Mouse (Mus musculus) heart, adult 9 months (tissue): ENCODE measurements around the gene Slc18b1.

Experiments used
- DNase-seq, 2 experiments: peaks; one replicate each; pipeline ENCODE4 v3.0.0; 2022; ENCODE audit warnings: low spot score in 2 of 2

The Slc18b1 gene

DNA sequence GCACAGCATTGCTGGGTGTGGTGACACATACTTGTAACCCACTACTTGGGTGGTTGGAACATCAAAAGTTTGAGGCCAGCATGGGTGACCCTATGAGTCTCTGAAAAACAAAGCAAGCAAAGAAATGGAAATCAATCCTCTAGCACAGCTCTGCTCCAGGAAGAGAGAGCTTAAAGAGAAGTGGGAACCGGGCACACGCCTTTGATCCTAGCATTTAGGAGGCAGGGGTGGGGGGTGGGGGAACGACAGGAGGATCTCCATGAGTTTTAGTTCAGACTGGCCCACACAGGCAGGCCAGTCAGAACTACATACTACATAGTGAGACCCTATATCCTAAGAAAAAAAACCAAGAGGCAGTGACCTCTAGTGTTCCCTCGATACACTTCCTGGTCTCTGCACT, 9.4 kb downstream of the Slc18b1 start:
- DNase-seq = no peak

- DNase-seq = peak in 1 of 2 experiments; percentile 41
These were observed 15.1 kb downstream of the Slc18b1 start for GRCm38 (mm10) chr10:23811635-23812437.

DNA sequence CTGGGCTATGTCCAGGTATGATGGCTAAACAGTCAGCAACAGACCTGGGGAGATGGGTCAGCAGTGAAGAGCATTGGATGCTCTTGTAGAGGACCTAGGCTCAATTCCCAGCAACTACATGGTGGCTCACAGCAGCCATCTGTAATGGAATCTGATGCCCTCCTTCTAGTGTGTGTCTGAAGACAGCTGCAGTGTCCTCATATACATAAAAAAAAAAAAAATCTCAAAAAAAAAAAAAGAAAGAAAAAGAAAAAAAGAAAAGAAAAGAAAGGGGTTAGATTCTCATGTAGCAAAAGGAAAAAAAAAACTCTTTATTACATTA, 15.6 kb downstream of the Slc18b1 start:
- no peak for DNase-seq

DNA sequence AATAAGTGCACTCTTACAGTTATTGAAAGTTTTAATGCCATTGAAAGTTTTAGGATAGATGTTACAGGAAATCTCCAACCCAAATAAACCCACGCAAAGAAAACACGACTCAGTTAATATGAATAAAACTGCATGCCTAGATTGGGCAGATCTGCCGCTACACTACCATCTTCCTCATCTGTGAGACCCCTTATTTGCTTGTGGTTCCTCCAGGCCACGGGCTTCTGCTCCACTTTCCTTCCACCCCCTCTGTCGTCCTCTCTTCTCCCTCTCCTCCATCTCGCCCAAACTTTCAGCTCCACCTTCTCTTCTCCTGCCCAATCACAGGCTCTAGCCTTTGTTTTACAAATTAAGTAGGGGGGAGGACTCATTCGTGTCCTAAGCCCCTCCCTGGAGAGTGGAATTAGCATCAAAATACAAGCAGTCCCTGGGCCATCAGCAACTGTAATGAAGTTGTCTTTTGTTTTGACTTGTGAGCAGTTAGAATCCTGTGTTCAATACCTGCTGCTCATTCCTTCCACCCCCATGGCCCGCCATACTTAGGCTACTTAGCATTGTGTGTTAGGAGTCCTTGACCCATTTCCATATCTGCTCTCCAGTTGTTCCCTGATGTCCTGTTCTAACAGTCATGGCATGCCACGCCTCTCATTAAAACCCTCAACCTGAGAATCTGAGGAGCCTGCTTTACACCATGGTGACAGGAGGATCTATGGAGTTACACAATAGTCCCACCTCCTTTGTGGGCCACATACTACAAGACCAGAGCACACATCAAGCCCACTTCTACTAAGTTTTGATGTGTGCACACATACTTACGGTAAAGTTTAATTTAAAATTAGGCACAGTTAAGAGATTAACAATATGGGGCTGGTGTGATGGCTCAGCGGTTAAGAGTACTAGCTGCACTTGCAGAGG, 16.3 kb downstream of the Slc18b1 start:
- DNase-seq = no peak

DNA sequence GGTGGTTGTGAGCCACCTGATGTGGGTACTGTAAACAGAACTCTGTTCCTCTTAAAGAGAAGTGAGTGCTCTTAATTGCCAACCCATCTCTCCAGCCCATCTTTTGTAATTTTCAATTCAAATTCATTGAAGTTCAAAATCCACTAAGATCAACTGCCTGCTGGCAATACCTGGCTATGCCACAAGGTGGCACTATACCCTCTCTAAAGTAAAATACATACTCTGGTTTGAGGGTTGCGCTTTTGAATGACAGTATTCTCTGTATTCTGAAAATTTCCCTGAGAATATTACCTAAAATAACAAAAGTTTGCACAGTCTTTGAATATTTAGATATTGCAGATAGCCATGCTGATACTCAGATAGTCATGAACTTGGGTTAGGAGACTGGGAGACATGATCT, 18.4 kb downstream of the Slc18b1 start:
- DNase-seq = peak in 1 of 2 experiments; percentile 51

DNA sequence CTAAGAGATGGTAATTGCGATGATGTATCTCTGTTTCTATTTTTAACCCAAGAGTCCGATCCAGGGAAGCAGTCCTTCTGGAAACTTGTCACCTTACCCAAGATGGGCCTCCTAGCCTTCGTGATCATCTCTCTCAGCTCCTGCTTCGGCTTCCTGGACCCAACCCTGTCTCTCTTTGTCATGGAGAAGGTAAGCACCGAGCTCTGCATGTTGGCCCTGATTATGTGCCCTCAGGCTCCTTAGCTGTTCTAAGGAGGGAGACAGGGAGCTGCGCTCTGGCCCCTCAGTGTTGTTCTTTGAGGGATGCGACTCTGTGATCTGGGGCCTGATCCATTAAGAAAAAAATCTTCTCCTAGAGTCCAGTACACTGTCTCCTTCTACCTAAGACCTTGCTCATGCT, 19.5 kb downstream of the Slc18b1 start:
- no peak for DNase-seq

DNA sequence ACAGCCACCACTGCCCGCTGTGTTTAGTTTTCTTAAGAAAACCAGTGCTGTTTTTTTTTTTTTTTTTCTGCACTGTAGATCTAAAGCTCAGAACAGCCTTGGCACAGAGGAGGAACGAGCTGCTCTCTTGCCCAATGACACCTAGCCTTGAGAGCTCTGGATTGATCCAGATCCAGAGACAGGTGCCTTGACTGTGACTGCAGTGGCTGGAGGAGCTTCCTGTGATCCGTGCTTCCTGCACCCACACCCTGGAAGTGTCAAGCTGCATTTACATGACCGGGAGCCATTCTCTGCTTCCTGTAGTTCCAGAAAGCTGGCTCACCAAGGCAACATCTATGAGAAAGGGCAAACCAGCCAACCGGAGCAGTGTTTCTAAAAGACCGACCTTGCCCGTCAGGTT, 29.7 kb downstream of the Slc18b1 start:
- no peak for DNase-seq

- DNase-seq = no peak
These were observed 39.5 kb downstream of the Slc18b1 start for GRCm38 (mm10) chr10:23836003-23836964.

DNA sequence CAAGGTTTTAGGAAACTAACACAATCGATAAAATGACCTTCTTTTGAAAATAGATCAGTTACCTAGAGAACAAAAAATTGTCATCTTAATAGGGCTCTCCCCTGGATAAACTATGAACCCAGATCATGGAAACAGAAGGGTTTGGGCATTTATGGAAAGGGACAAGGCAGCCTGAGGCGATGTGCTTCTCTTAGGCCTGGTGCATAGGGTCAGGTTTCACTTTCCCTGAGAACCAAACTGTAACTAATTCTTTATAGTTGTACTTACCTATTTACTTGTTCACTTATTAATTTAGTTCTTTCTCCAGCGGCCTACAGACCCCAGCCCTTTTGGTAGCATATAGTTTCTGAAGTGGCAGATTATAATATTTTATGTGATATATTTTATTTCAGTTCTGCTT, 40.3 kb downstream of the Slc18b1 start:
- no peak for DNase-seq

DNA sequence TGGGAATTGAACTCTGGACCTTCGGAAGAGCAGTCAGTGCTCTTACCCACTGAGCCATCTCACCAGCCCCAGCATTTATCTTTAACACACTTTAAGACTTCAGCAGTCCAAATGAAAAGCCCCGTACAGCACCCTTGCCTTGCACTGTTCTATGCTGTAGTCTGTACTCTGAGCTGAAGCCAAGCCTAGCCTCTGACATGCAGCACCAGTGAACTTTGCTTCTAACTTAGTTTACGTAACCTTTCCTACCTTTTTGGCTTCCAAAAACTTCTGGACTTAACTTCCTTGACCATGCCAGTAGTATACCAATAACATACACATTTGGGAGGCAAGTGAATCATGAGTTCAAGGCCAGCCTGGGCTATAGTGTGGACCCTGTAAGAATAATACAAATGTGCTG, 42.1 kb downstream of the Slc18b1 start:
- no peak for DNase-seq

GRCm38 (mm10) chr10:23839368-23839767, 42.6 kb downstream of the Slc18b1 start:
- no peak for DNase-seq

- DNase-seq = no peak
These were observed 43.7 kb downstream of the Slc18b1 start for GRCm38 (mm10) chr10:23840496-23840895.

GRCm38 (mm10) chr10:23851228-23851912, 54.6 kb downstream of the Slc18b1 start, which contains the start of gene Vnn3:
TSS of gene Vnn3 (plus strand) at chr10:23851462.
- no peak for DNase-seq

- no peak for DNase-seq
These were observed 55.3 kb downstream of the Slc18b1 start for GRCm38 (mm10) chr10:23852096-23852495.

GRCm38 (mm10) chr10:23864362-23865312, 67.9 kb downstream of the Slc18b1 start:
- DNase-seq = no peak
